Mouse (Mus musculus) cerebellum, adult 11-12 months (tissue): ENCODE data around the gene Zfyve26.
"Not testable (repeated sequence)": the region's sequence is repeated elsewhere in the genome, so short reads cannot be mapped to it uniquely, and the experiment has no call there.

ENCODE experiments used
- DNase-seq: peaks from one replicate; pipeline ENCODE4 v3.0.0; 2022

Zfyve26 gene

DNA sequence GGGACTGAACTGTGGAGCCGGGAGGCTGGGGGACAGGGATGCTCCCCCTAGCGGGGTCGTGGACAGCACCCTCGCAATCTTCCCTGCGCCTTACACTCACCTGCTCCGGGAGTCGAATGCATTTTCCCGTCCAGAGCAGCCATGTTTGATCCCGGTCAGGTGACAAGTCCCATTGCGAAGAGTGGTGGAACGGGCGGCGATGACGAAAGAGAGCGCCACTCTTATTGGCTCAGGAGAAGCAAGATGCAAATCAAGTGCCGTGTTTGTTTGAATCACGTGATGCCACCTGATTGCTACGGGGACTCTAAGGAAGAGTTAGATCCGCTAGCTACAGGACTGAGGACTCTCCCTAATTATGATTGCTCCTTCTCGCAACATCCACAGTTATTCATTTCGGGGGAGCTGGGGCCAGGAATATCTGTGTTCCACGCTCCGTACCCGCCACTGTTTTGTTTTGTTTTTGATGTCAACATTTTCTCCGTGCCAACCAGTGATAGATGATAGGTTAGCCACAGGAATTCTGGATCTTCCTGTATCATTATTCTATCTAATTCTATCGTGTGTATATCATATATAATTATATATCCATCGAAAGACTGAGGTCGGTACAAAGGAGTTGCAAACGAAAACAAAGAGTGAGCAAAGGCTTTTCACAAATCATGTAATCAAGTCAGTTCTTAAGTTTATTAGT lies at the start of gene Zfyve26:
Gene Zfyve26, minus strand, starts transcription at position 179 of the 691 bp plus-strand sequence.
- DNase-seq: peak; percentile 93

- DNase-seq: no peak
Measured at GRCm38 (mm10) chr12:79341291-79341845, 45.3 kb upstream of the Zfyve26 start.

DNA sequence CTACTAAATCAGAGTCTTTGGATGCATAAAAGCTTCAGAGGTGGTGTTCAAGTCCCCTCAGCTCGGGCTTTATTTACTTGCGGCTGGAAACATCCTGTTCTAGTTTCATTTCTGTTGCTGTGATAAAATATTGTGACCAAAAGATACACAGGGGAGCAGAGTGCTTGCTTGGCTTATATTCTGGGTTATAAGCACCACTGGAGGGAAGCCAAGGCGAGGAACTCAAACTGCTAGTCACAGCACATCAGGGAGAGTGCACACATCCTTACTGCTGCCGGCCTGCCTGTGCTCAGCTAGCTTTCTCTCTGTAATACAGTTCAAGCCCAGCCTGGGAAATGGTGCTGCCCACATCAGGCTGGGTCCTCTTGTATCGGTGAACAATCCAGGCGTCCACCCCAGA lies 44.4 kb upstream of the Zfyve26 start:
- DNase-seq: no peak

GRCm38 (mm10) chr12:79338791-79339190 lies 42.7 kb upstream of the Zfyve26 start:
- DNase-seq: no peak

GRCm38 (mm10) chr12:79331722-79332121 lies 35.6 kb upstream of the Zfyve26 start:
- DNase-seq: no peak

DNA sequence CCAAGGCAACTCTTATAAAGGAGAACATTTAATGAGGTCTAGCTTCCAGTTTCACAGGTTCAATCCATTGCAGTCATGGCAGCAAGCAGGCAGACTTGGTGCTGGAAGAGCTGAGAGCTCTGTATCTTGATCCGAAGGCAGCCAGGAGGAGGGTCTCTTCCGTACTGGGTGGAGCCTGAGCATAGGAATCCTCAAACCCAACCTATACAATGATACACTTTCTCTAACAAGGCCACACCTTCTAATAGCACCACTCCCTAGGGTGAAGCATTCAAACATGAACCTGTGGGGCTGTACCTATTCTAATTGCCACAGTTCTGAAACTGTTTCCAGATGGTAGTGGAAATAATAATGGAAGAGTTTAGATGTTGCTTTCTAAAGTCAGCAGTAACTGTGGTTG lies 34.5 kb upstream of the Zfyve26 start:
- DNase-seq: no peak

GRCm38 (mm10) chr12:79327868-79328267 lies 31.8 kb upstream of the Zfyve26 start:
- no peak for DNase-seq

DNA sequence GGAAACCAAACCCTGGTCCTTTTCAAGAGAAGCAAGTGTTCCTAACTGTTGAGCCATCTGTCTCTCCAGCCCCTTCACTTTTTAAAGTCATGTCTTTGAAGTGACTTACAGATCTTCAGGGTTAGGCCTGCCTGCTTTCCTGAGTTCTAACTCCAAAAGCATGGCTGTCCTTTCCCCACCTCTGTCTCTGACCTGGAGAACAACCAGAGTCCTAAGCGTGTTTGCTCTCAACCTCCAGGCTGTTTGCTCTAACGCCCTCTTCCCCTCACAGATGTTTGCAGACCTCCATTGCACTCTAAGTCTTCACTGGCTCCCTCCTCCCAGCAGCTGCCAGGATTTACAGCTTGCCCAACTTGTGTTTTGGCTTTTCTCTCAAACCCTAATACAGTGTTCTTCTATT lies 30.6 kb upstream of the Zfyve26 start:
- no peak for DNase-seq

GRCm38 (mm10) chr12:79326236-79326635 lies 30.1 kb upstream of the Zfyve26 start:
- DNase-seq: no peak

DNA sequence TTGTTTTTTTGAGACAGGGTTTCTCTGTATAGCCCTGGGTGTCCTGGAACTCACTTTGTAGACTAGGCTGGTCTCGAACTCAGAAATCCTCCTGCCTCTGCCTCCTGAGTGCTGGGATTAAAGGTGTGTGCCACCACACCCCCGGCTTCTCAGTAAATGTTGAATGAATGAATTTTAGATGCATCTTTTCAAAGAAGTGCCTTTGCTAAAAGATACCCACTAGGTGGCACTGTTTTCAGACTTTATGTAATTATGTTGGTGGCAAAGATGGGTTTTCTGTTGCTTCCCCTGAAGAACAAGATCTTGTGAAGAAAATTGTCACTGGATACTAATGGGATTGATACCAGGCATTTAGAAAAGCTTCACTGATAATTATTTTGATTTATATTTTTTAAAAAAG lies 26.4 kb upstream of the Zfyve26 start:
- DNase-seq: not testable (repeated sequence)

DNA sequence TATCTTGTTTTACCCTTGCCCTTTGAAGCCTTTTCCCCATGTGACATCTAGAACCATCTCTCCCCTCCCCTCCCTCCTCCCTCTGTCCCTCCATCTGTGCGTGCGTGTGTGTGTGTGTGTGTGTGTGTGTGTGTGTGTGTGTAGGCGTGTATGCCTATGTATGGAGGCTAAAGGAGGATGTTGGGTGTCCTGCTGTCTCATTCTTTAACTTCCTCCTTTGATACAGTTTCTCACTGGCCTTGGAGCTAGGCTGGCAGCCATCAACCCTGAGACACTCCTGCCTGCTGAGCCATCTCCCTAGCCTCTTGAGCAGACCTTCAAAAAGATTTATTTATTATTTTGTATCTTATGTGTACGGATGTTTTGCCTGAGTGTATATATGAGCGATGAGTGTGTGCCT lies 24.8 kb upstream of the Zfyve26 start:
- no peak for DNase-seq

- no peak for DNase-seq
Measured at GRCm38 (mm10) chr12:79317339-79317738, 21.2 kb upstream of the Zfyve26 start.

DNA sequence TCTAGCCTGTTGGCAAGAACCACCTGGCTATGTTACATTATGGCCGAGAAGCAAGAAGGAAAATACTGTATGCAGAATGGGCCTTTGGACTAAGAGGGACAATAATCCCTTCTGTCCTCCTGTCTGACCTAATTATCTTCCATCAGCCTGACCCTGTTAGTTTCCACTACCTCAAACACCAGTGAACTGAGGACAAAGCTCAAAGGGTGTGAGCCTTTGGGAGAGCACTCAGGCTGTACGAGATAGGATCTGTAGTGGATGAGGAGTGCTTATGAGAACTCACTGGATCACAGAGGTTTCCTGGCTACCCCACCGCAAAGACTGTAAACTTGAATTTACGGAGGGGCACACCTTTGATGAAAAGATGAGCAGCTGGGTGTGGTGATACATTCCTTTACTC lies 17.6 kb upstream of the Zfyve26 start:
- DNase-seq: no peak

DNA sequence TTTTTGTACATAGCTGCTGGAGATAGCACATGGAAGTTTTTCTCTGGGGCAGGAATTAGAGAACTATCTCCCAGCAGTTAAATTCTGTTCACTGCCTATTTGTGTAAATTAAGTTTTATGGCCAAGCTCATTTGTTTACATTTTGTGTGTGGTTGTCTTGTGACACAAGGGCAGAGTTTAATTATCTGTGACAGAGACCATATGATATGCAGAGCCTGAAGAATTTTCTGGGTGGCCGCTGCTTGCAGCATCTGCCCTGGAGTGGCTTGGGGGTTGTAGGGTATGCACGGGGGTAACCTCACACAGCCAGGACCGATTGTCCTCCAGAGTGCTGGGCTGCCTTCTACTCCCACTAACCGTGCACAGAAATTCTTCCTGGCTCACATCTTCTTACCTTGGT lies 9.9 kb upstream of the Zfyve26 start:
- DNase-seq: no peak

DNA sequence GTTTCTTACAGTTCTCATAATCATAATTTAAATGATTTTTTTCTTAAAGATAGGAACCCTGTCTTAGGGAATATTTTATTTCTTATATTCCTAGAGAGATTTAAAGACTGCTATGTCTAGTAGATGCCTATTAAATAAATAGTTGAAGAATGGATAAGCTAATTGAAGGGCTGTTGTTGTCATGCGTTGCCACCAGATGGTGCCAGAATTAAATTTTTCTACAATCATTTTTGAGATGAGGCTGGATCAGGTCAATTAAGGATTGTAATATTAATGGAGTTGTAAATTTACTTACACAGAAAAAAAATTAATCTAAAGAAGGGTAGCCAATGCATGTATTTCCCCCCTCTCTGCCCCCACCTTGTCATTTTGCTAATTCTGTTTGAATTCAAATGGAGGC lies 9.0 kb upstream of the Zfyve26 start:
- no peak for DNase-seq

- DNase-seq: no peak
Measured at GRCm38 (mm10) chr12:79301802-79302201, 5.7 kb upstream of the Zfyve26 start.

- no peak for DNase-seq
Measured at GRCm38 (mm10) chr12:79297884-79298636, 2.0 kb upstream of the Zfyve26 start.

DNA sequence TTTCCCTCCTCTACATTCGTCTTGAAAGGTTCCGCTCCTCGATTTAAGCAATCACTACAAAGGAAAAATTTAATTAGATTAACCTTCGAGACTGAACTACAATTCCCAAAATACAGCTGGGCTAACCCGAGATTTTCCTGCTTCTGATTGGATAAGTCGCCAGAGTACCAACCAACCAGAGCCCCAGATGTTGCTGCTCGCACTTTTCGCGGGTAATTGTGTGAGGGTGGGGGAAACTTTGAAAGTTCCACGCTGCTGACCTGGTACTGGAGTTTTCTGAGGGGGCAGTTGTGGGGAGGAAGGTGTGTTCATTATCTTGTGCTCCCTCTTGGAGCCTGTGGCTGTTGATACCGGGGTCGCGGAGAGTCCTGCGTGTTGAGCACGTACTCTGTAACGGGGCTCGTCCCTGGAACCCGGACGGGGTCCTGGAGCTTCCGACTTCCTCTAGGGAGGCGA lies 1.0 kb upstream of the Zfyve26 start, which contains the start of gene Rad51b:
Gene Rad51b, plus strand, starts transcription at position 162 of the 456 bp plus-strand sequence.
- DNase-seq: peak; percentile 56

- no peak for DNase-seq
Measured at GRCm38 (mm10) chr12:79292874-79293273, 3.2 kb downstream of the Zfyve26 start.

DNA sequence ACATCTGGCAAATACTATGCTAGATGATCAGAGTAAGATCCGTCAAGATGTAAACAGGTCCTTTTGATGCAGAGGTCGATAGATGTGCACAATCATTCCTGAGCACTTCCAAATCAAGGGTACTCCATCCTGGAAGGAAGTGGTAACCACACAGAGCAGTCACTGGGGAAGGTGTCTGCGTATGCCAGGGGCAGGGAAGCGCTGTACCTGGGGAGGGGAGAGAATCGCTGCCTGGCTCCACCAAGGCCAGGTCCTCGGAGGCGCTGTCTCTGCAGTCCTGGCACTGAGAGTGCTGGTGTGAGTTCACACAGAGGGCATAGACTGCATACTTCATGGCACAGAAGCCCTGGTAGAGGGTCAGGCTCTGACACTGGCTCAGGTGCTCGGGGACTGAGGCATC lies 13.5 kb downstream of the Zfyve26 start:
- no peak for DNase-seq

GRCm38 (mm10) chr12:79279513-79280115 lies 16.5 kb downstream of the Zfyve26 start:
- DNase-seq: no peak

DNA sequence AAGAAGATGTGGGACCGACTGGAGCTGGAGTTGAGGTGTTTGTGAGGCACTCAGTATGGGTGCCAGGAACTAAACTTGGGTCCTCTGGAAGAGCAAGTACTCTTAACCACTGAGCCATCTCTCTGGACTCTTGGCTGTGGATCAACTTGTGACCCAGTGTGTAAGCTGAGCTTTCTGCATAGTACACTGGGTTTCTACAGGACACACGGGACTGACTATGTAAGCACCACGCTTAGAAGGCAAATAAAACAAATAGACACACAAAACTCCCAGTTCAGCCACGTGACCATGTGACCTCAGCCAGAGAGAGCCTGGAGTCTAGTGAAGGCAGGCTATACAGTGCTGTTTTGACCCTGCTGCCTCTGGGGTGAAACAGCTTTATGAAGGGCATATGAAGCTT lies 23.5 kb downstream of the Zfyve26 start:
- no peak for DNase-seq

DNA sequence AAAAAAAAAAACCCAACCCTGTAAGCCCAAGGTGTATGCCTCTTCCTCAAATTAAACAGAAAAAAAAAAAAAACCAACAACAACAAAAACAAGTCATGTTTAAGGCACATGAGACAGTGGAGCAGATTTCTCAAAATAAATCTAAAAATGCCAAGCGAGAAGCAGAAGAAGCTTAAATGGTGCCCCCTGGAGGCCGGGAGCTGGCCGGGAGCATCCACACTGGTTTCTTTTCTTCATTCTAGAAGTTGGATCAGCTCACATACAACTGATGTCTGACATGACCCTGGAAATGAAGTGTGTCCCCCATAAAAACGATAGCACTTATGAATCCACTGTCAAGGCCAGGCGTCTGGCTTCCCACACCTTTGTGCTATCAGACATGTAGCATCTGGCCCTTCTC lies 35.1 kb downstream of the Zfyve26 start:
- no peak for DNase-seq

- DNase-seq: no peak
Measured at GRCm38 (mm10) chr12:79260154-79260553, 36.0 kb downstream of the Zfyve26 start.
